Mouse (Mus musculus): Measurements from ENCODE around the gene Cacna1g. TPM values are rescaled to one million over a fixed set of nuclear protein-coding genes. Genes with fewer than 3 reads are reported as not detected.

Cacna1g gene
- polyA plus RNA-seq, 1 experiment from 2014 or later, result 15.1 TPM

- Histone ChIP-seq H3K4me3 (ENCODE audit: low read length) (no peak overlapping the region), H3K27ac (ENCODE audit: low read depth, low read length) (no peak overlapping the region), H3K9ac (ENCODE audit: low read depth, low read length) (no peak overlapping the region), H3K4me1 (ENCODE audit: control insufficient read depth, insufficient read depth, low read depth, low read length) (no peaks in the 10 kb centered on the region), H3K36me3 (ENCODE audit: control insufficient read depth, insufficient read depth, low read length) (no peaks in the 10 kb centered on the region), H3K27me3 (replicated peaks; ENCODE audit: control insufficient read depth, insufficient read depth, low read length) (no peaks in the 10 kb centered on the region), H3K9me3 (ENCODE audit: control insufficient read depth, low read length) (no peaks in the 10 kb centered on the region), H3K4me2 (ENCODE audit: low read length) (no peak overlapping the region)
- 87% methylated on average over 9 of the region's 9 CpGs for WGBS
- no peak for ATAC-seq
These were observed 10.6 kb upstream of the Cacna1g start for GRCm38 (mm10) chr11:94484636-94485035.

- no peak overlapping the region for H3K9ac ChIP-seq (ENCODE audit: low read depth, low read length)
- ATAC-seq, result no peak
- WGBS, result 83% methylated on average over 14 of the region's 14 CpGs
- H3K9me3 ChIP-seq (ENCODE audit: control insufficient read depth, low read length), result no peaks in the 10 kb centered on the region
- no peak overlapping the region for H3K4me2 ChIP-seq (ENCODE audit: low read length)
- no peak overlapping the region for H3K27ac ChIP-seq (ENCODE audit: low read depth, low read length)
- no peaks in the 10 kb centered on the region for H3K4me1 ChIP-seq (ENCODE audit: control insufficient read depth, insufficient read depth, low read depth, low read length)
- no peaks in the 10 kb centered on the region for H3K36me3 ChIP-seq (ENCODE audit: control insufficient read depth, insufficient read depth, low read length)
- no peaks in the 10 kb centered on the region for H3K27me3 ChIP-seq (replicated peaks; ENCODE audit: control insufficient read depth, insufficient read depth, low read length)
- H3K4me3 ChIP-seq (ENCODE audit: low read length), result no peak overlapping the region
These were observed 9.9 kb upstream of the Cacna1g start for GRCm38 (mm10) chr11:94483921-94484320.

- H3K27ac ChIP-seq (ENCODE audit: low read depth, low read length), result no peak overlapping the region
- H3K9ac ChIP-seq (ENCODE audit: low read depth, low read length), result no peak overlapping the region
- H3K36me3 ChIP-seq (ENCODE audit: control insufficient read depth, insufficient read depth, low read length), result no peaks in the 10 kb centered on the region
- H3K27me3 ChIP-seq (replicated peaks; ENCODE audit: control insufficient read depth, insufficient read depth, low read length), result no peaks in the 10 kb centered on the region
- ATAC-seq, result no peak
- H3K4me3 ChIP-seq (ENCODE audit: low read length), result no peak overlapping the region
- H3K4me2 ChIP-seq (ENCODE audit: low read length), result no peak overlapping the region
- H3K9me3 ChIP-seq (ENCODE audit: control insufficient read depth, low read length), result no peaks in the 10 kb centered on the region
- WGBS, result 78% methylated on average over 11 of the region's 11 CpGs
- no peaks in the 10 kb centered on the region for H3K4me1 ChIP-seq (ENCODE audit: control insufficient read depth, insufficient read depth, low read depth, low read length)
These were observed 9.4 kb upstream of the Cacna1g start for GRCm38 (mm10) chr11:94483436-94483835.

- Histone ChIP-seq H3K4me2 (ENCODE audit: low read length) (no peak overlapping the region), H3K4me1 (ENCODE audit: control insufficient read depth, insufficient read depth, low read depth, low read length) (no peaks in the 10 kb centered on the region), H3K27me3 (replicated peaks; ENCODE audit: control insufficient read depth, insufficient read depth, low read length) (no peaks in the 10 kb centered on the region), H3K9ac (ENCODE audit: low read depth, low read length) (no peak overlapping the region), H3K36me3 (ENCODE audit: control insufficient read depth, insufficient read depth, low read length) (no peaks in the 10 kb centered on the region), H3K27ac (ENCODE audit: low read depth, low read length) (no peak overlapping the region), H3K9me3 (ENCODE audit: control insufficient read depth, low read length) (no peaks in the 10 kb centered on the region), H3K4me3 (ENCODE audit: low read length) (no peak overlapping the region)
- WGBS, result 92% methylated on average over 11 of the region's 11 CpGs
- ATAC-seq, result no peak
These were observed 8.7 kb upstream of the Cacna1g start for GRCm38 (mm10) chr11:94482738-94483137.

- Histone ChIP-seq H3K27me3 (replicated peaks; ENCODE audit: control insufficient read depth, insufficient read depth, low read length) (no peaks in the 10 kb centered on the region), H3K27ac (ENCODE audit: low read depth, low read length) (no peak overlapping the region), H3K9ac (ENCODE audit: low read depth, low read length) (no peak overlapping the region), H3K4me2 (ENCODE audit: low read length) (no peak overlapping the region), H3K4me1 (ENCODE audit: control insufficient read depth, insufficient read depth, low read depth, low read length) (no peaks in the 10 kb centered on the region), H3K9me3 (ENCODE audit: control insufficient read depth, low read length) (no peaks in the 10 kb centered on the region), H3K4me3 (ENCODE audit: low read length) (no peak overlapping the region), H3K36me3 (ENCODE audit: control insufficient read depth, insufficient read depth, low read length) (no peaks in the 10 kb centered on the region)
- ATAC-seq, result no peak
- 93% methylated on average over 7 of the region's 7 CpGs for WGBS
These were observed 8.0 kb upstream of the Cacna1g start for GRCm38 (mm10) chr11:94481963-94482362.

GRCm38 (mm10) chr11:94480382-94480781 is 6.4 kb upstream of the Cacna1g start:
- no peak for ATAC-seq
- Histone ChIP-seq H3K4me2 (ENCODE audit: low read length) (no peak overlapping the region), H3K4me3 (ENCODE audit: low read length) (no peak overlapping the region), H3K36me3 (ENCODE audit: control insufficient read depth, insufficient read depth, low read length) (no peaks in the 10 kb centered on the region), H3K4me1 (ENCODE audit: control insufficient read depth, insufficient read depth, low read depth, low read length) (peaks cover 6% of the 10 kb centered on the region), H3K27ac (ENCODE audit: low read depth, low read length) (no peak overlapping the region), H3K27me3 (replicated peaks; ENCODE audit: control insufficient read depth, insufficient read depth, low read length) (no peaks in the 10 kb centered on the region), H3K9ac (ENCODE audit: low read depth, low read length) (no peak overlapping the region), H3K9me3 (ENCODE audit: control insufficient read depth, low read length) (no peaks in the 10 kb centered on the region)
- WGBS, result 79% methylated on average over 9 of the region's 9 CpGs

GRCm38 (mm10) chr11:94477651-94478050 is 3.7 kb upstream of the Cacna1g start:
- peaks cover 13% of the 10 kb centered on the region for H3K4me1 ChIP-seq (ENCODE audit: control insufficient read depth, insufficient read depth, low read depth, low read length)
- H3K4me3 ChIP-seq (ENCODE audit: low read length), result no peak overlapping the region
- WGBS, result 72% methylated on average over 6 of the region's 6 CpGs
- no peaks in the 10 kb centered on the region for H3K27me3 ChIP-seq (replicated peaks; ENCODE audit: control insufficient read depth, insufficient read depth, low read length)
- no peak for ATAC-seq
- H3K9ac ChIP-seq (ENCODE audit: low read depth, low read length), result no peak overlapping the region
- no peak overlapping the region for H3K4me2 ChIP-seq (ENCODE audit: low read length)
- H3K36me3 ChIP-seq (ENCODE audit: control insufficient read depth, insufficient read depth, low read length), result no peaks in the 10 kb centered on the region
- H3K9me3 ChIP-seq (ENCODE audit: control insufficient read depth, low read length), result no peaks in the 10 kb centered on the region
- H3K27ac ChIP-seq (ENCODE audit: low read depth, low read length), result no peak overlapping the region

GRCm38 (mm10) chr11:94475722-94476121 is 1.7 kb upstream of the Cacna1g start:
- Histone ChIP-seq H3K36me3 (ENCODE audit: control insufficient read depth, insufficient read depth, low read length) (no peaks in the 10 kb centered on the region), H3K4me1 (ENCODE audit: control insufficient read depth, insufficient read depth, low read depth, low read length) (peaks cover 25% of the 10 kb centered on the region), H3K27ac (ENCODE audit: low read depth, low read length) (no peak overlapping the region), H3K9me3 (ENCODE audit: control insufficient read depth, low read length) (no peaks in the 10 kb centered on the region), H3K4me2 (ENCODE audit: low read length) (0 out of 2 replicates have a peak overlapping the region, but pooled peaks have one; percentile 6), H3K9ac (ENCODE audit: low read depth, low read length) (peak overlapping the region; percentile 28), H3K27me3 (replicated peaks; ENCODE audit: control insufficient read depth, insufficient read depth, low read length) (no peaks in the 10 kb centered on the region), H3K4me3 (ENCODE audit: low read length) (no peak overlapping the region)
- no peak for ATAC-seq
- 11% methylated on average over 11 of the region's 11 CpGs for WGBS

GRCm38 (mm10) chr11:94474544-94474910 is 529 bp upstream of the Cacna1g start:
- ATAC-seq, result no peak
- H3K27ac ChIP-seq (ENCODE audit: low read depth, low read length), result 0 out of 2 replicates have a peak overlapping the region, but pooled peaks have one; percentile 87
- peak overlapping the region; percentile 92 for H3K9ac ChIP-seq (ENCODE audit: low read depth, low read length)
- H3K27me3 ChIP-seq (replicated peaks; ENCODE audit: control insufficient read depth, insufficient read depth, low read length), result no peaks in the 10 kb centered on the region
- no peaks in the 10 kb centered on the region for H3K9me3 ChIP-seq (ENCODE audit: control insufficient read depth, low read length)
- H3K4me3 ChIP-seq (ENCODE audit: low read length), result peak overlapping the region; percentile 80
- peaks cover 37% of the 10 kb centered on the region for H3K4me1 ChIP-seq (ENCODE audit: control insufficient read depth, insufficient read depth, low read depth, low read length)
- H3K36me3 ChIP-seq (ENCODE audit: control insufficient read depth, insufficient read depth, low read length), result no peaks in the 10 kb centered on the region
- WGBS, result 2% methylated on average over 11 of the region's 11 CpGs
- H3K4me2 ChIP-seq (ENCODE audit: low read length), result peak overlapping the region; percentile 68
